Mouse (Mus musculus) myocyte (in vitro differentiated cells): ENCODE results near the gene Gabra5. TPM values are rescaled to one million over a fixed set of nuclear protein-coding genes. Genes with fewer than 3 reads are reported as not detected.

Source experiments
- H3K27me3 ChIP-seq: one replicate; pipeline ENCODE4 v1.6.1; 2011; ENCODE audit not compliant: control insufficient read depth, insufficient read depth, insufficient read length
- H3K36me3 ChIP-seq: one replicate; pipeline ENCODE4 v1.6.1; 2011; ENCODE audit not compliant: control insufficient read depth, insufficient read depth
- H3K4me2 ChIP-seq: one replicate; pipeline ENCODE4 v1.6.1; 2011; ENCODE audit warnings: low read depth, control low read depth
- H3K4me3 ChIP-seq: one replicate; pipeline ENCODE4 v1.5.1; 2011; ENCODE audit warnings: mild to moderate bottlenecking, control low read depth, moderate library complexity
- H3K79me2 ChIP-seq: one replicate; pipeline ENCODE4 v1.6.1; 2011; ENCODE audit not compliant: control insufficient read depth, insufficient read depth
- H3ac ChIP-seq: one replicate; pipeline ENCODE4 v1.6.1; 2011; ENCODE audit not compliant: control insufficient read depth, insufficient read length
- CEBPB ChIP-seq: IDR thresholded peaks from 2 replicates; pipeline ENCODE4 v1.6.1; 2011; ENCODE audit warnings: mild to moderate bottlenecking, moderate library complexity; ENCODE audit not compliant: poor library complexity, insufficient read depth, severe bottlenecking
- E2F4 ChIP-seq: IDR thresholded peaks from one replicate; pipeline ENCODE4 v1.6.1; 2011; ENCODE audit warnings: mild to moderate bottlenecking, control low read depth, moderate library complexity; ENCODE audit not compliant: insufficient read depth
- MAX ChIP-seq: IDR thresholded peaks from one replicate; pipeline ENCODE4 v1.6.1; 2011; ENCODE audit warnings: low read depth, mild to moderate bottlenecking, control low read depth
- MYOD1 ChIP-seq, 3 experiments: IDR thresholded peaks; one replicate each; pipeline ENCODE4 v1.6.1; 2011; ENCODE audit warnings: control low read depth in 2 of 3, low read depth in 2 of 3, mild to moderate bottlenecking in 2 of 3, moderate library complexity in 1 of 3; ENCODE audit not compliant: insufficient read length in 2 of 3, control insufficient read depth in 1 of 3
- MYOG ChIP-seq, 3 experiments: IDR thresholded peaks; one replicate each; pipeline ENCODE4 v1.6.1; 2011; ENCODE audit warnings: control low read depth in 2 of 3, low read depth in 2 of 3, mild to moderate bottlenecking in 2 of 3; ENCODE audit not compliant: insufficient read length in 2 of 3, control insufficient read depth in 1 of 3, insufficient read depth in 1 of 3
- POLR2A ChIP-seq: IDR thresholded peaks from one replicate; pipeline ENCODE4 v1.6.1; 2011; ENCODE audit warnings: low read depth, mild to moderate bottlenecking, control low read depth, moderate library complexity; ENCODE audit not compliant: insufficient read length
- POLR2AphosphoS2 ChIP-seq: IDR thresholded peaks from one replicate; pipeline ENCODE4 v1.6.1; 2011; ENCODE audit warnings: low read depth, control low read depth; ENCODE audit not compliant: insufficient read length
- REST ChIP-seq: IDR thresholded peaks from one replicate; pipeline ENCODE4 v1.6.1; 2011; ENCODE audit warnings: mild to moderate bottlenecking, control low read depth, moderate library complexity; ENCODE audit not compliant: insufficient read depth, insufficient read length
- SRF ChIP-seq: IDR thresholded peaks from one replicate; pipeline ENCODE4 v1.6.1; 2011; ENCODE audit warnings: low read depth; ENCODE audit not compliant: control insufficient read depth, insufficient read length
- TCF12 ChIP-seq: IDR thresholded peaks from one replicate; pipeline ENCODE4 v1.6.1; 2011; ENCODE audit warnings: mild to moderate bottlenecking, control low read depth; ENCODE audit not compliant: poor library complexity, insufficient read depth, severe bottlenecking
- TCF3 ChIP-seq: IDR thresholded peaks from one replicate; pipeline ENCODE4 v1.6.1; 2011; ENCODE audit warnings: low read depth, control low read depth; ENCODE audit not compliant: insufficient read length
- USF1 ChIP-seq: IDR thresholded peaks from one replicate; pipeline ENCODE4 v1.6.1; 2011; ENCODE audit warnings: low read depth, mild to moderate bottlenecking, control low read depth, moderate library complexity
- polyA plus RNA-seq: library from polyadenylated mRNA; unstranded; fragments of >200 nt; fragmentation: generic; extraction: Trizol; gene quantifications from one replicate; pipeline ENCODE4 v1.2.1, GENCODE M21; 2012; ENCODE audit warnings: missing spikeins

The Gabra5 gene
- polyA plus RNA-seq, 1 experiment, result not detected

- no peaks in the 10 kb centered on the region for H3K36me3 ChIP-seq
- no peaks in the 10 kb centered on the region for H3K27me3 ChIP-seq
- no peak overlapping the region for H3K4me2 ChIP-seq
- H3K79me2 ChIP-seq, result no peaks in the 10 kb centered on the region
- H3K4me3 ChIP-seq, result no peak overlapping the region
- H3ac ChIP-seq, result no peak overlapping the region
- TF ChIP-seq MYOG (IDR thresholded peaks at IDR 0.05; ENCODE audit: control insufficient read depth in 1 of 3, insufficient read depth in 1 of 3, insufficient read length in 2 of 3, low read depth in 2 of 3) (no peak), MAX (no peak), SRF (no peak), TCF3 (no peak), USF1 (no peak), POLR2AphosphoS2 (no peak), CEBPB (no peak), TCF12 (no peak), POLR2A (no peak), REST (no peak), E2F4 (no peak), MYOD1 (IDR thresholded peaks at IDR 0.05; ENCODE audit: control insufficient read depth in 1 of 3, insufficient read length in 2 of 3, low read depth in 2 of 3) (no peak)
Observed at GRCm38 (mm10) chr7:57363812-57364211, 146.0 kb downstream of the Gabra5 start.

- H3K27me3 ChIP-seq, result no peaks in the 10 kb centered on the region
- no peaks in the 10 kb centered on the region for H3K36me3 ChIP-seq
- no peak overlapping the region for H3K4me3 ChIP-seq
- TF ChIP-seq TCF12 (no peak), MYOD1 (IDR thresholded peaks at IDR 0.05; ENCODE audit: control insufficient read depth in 1 of 3, insufficient read length in 2 of 3, low read depth in 2 of 3) (no peak), MYOG (IDR thresholded peaks at IDR 0.05; ENCODE audit: control insufficient read depth in 1 of 3, insufficient read depth in 1 of 3, insufficient read length in 2 of 3, low read depth in 2 of 3) (no peak), SRF (no peak), POLR2AphosphoS2 (no peak), POLR2A (no peak), E2F4 (no peak), TCF3 (no peak), REST (no peak), USF1 (no peak), MAX (no peak), CEBPB (no peak)
- no peak overlapping the region for H3ac ChIP-seq
- no peaks in the 10 kb centered on the region for H3K79me2 ChIP-seq
- H3K4me2 ChIP-seq, result no peak overlapping the region
Observed at GRCm38 (mm10) chr7:57357871-57358540, 151.9 kb downstream of the Gabra5 start.

Other genes starting within 250 kb of the Gabra5 start
- gene Gabrg3, start 122.9 kb downstream of the Gabra5 start, polyA plus RNA-seq, result not detected
- not detected for gene Gabrb3, start 90.4 kb downstream of the Gabra5 start, polyA plus RNA-seq